Mouse (Mus musculus): ENCODE measurements around the gene Aifm1.
"Not testable (repeated sequence)": the region's sequence is repeated elsewhere in the genome, so short reads cannot be mapped to it uniquely, and the experiment has no call there.

Aifm1 gene

DNA sequence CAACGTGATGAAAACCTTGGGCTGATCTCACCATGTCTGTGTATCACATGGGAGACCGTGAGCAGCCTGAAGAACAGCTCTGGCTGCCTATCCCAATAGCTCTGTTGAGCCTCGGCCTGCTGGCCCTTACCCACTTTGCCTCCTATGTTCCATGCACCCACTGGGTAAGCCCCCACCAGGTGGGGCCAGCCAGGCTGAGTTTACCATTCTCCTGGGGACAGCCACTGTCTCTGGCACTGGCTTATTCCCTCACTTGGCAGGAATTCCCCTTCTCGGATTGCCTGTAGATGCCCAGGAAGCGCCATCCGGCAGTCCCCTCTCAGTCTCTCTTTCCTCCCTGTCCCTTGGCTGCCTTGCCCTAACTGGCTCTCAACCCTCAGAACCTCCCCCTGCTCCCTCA lies 56.4 kb downstream of the Aifm1 start:
- no peak for DNase-seq (ENCODE audit: low read depth)

GRCm38 (mm10) chrX:48455018-48455417 lies 58.3 kb downstream of the Aifm1 start:
- peak; percentile 48 for DNase-seq (ENCODE audit: low read depth)

DNA sequence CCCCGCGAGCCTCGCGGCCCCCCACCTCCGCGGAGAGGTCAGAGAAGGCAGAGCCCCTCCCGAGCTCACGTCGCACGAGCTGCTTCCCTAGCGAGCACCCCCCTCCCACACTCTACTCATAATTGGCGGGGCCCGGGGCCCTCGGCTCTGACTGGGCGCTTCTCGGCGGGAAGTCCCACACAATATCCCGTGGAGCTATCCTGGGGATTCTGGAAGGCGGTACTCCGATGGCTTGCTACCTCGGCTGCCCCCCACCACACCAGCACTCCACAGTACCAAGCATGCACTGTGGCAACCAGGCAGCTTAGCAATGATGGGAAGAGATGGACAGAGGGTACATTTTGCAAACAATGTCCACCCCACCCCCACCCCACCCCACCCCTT lies 58.9 kb downstream of the Aifm1 start:
- DNase-seq (ENCODE audit: low read depth), result no peak

DNA sequence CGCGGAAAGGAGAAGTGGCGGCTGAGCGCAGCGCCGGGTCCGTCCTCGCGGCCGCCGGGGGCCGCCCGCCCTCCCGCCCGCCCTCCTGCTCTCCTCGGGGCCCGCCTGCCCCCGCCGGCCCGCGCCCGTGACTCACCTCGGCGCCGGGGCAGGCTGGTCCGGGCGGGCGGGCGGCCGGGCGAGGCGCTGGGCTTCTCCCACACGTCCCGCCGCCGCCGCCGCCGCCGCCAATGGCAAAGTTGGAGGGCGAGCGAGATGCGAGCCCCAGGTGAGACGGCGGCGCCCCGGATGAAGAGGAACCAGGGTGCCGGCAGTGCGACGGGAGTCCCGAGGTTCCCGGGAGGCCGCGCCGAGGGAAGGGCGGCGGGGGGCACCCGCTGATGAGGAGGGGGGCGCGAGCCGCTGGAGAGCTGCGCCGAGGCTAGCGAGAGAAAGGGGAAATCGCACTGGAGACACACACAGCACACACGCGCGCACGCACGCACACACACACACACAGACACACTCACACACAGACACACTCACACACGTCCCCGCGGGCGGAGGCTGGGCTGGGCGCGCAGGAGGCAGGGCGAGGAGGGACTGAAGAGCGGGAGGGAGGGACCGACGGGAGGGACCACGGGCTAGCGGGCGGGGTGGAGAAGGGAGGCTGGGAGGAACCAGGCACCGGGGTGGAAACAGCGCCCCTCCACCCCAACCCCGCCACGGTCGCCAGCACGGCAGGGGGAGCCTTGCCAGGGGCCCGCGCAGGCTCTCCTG lies 59.4 kb downstream of the Aifm1 start:
- DNase-seq (ENCODE audit: low read depth), result peak; percentile 87

DNA sequence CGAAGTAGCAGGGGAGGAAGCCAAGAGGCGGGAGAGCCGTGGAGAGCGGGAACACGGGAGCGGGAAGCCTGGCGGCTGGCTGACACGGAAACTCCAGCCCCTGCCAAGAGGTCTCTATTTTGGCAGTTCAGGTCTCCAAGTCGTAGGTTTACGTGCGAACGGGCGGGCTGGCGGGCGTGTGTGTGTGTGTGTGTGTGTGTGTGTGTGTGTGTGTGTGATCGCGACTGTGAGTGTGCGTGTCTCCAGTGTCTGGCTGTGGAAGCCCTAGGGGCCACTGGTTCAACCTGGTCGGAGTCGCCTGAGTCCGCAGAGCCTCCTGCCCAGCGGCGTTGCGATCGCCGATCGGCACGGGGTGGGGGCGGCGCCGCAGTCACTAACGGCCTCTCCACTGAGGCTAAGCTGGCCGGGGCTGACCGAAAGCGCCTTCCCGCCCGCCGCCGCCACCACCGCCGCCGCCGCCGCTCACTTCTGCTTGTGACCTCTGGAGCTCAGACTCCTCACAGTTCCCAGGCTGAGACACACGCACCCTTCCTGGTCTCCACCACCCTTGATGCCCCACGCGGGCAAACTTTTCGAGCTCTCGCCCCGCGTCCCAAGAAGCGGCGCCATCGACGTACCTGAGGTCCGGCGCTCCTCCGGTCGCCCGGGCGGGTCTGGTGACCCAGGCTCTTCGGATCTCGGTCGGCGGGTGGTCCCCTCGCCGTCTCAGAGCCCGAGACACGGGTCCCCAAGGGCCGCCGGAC lies 60.3 kb downstream of the Aifm1 start:
- DNase-seq (ENCODE audit: low read depth), result peak; percentile 38

DNA sequence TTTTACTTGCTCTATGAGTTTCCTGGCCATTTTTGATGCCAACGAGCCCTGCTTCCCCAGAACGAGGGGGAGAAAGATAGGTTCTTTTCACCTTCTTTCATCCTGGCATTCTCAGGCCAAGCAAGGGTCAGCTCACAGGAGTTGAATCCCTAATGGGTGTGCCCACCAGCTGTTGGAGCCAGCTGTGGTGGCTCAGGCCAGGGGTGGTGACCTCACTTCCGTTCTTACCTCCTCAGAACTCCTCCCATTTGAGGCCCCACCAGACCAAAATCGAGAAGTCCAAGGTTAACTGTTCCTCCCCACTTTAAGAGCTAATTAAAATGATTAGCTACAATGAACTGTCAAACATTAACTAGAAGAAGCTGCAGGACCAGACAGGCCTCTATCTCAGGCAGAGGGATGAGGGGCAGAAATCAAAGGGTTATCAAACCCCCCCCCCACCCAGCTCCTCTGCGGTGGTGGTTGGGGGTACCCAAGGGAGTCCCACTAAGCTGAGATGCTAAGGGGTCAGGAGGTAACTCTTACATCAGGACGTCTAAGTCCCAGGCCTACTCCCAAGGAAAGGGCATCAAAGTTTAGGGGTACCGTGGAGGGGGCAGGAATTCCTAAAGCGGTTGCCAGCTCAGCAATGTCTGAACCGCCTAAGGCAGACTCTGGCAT lies 61.0 kb downstream of the Aifm1 start:
- DNase-seq (ENCODE audit: low read depth), result no peak

DNA sequence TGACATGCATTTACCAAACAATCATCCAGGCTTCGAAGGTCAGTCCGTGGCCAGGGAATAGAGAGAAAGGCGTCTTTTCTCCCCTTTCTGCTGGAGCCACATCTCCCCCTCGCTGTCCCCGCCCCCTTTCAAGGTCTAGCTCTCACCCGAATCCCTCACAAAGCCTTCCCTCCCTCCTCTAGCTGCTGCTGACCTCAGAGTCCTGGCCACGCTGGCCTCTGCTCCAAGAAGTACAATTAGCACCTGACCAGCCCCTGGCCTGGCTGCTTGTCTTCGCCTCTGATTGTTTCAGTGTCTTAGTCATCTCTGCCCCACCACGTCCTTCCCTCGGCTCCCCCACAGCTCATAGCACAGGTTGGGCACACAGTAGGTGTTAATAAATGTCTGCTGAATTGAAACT lies 63.7 kb downstream of the Aifm1 start:
- DNase-seq (ENCODE audit: low read depth), result no peak

DNA sequence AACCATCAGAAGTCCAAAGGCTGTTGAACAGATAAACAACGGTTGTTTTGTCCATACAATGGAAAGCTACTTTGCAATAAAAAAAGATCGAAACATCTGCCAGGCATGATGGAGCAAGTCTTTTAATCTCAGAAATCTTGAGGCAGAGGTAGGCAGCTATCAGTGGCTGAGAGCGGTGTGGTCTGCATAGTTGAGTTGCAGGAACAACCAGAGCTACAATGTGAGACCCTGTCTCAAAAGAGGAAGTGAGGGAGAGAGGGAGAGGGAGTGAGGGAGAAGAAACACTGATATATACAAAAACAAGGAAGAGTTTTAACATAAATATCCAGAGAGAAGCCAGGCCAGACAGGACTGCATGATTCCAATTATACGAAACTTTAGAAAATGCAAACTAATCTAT lies 68.7 kb downstream of the Aifm1 start:
- DNase-seq (ENCODE audit: low read depth), result no peak

DNA sequence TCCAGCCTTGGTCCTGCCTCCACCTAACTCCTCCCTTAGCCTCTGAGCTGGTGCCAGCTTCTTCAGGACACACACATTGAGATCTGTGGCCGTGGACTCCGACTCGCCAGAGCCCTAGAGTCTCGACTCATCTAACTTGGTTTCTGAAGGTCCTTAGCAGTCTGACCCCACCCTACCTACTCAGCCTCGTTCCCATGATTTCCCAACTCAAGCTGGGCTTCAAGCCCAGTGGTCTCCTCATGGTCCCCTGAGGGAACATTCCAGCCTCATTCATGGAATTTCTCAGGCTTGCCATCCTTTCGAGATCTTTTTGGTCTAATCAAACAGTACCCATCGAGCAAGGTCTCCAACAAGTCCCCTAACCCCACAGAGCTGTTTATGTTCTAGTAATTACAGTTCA lies 71.4 kb downstream of the Aifm1 start:
- no peak for DNase-seq (ENCODE audit: low read depth)

DNA sequence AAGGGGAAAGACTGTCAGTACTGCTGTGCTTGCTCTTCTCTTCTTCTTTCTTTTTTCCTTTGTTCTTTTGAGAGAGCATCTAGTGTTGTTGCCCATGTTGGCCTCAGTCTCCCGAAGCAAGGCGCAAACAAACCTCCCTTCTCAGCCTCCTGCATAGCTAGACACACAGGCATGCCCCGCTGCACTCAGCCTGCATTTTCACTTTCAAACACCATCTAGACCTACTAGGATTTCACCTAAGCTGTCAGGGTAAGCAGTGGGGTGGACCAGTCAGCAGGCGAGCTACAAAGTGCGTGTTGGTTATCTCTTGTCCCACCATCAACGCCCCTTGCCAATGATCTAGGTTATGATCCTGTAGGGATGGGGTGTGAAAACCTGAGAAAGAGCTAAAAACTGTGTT lies 71.8 kb downstream of the Aifm1 start:
- no peak for DNase-seq (ENCODE audit: low read depth)

DNA sequence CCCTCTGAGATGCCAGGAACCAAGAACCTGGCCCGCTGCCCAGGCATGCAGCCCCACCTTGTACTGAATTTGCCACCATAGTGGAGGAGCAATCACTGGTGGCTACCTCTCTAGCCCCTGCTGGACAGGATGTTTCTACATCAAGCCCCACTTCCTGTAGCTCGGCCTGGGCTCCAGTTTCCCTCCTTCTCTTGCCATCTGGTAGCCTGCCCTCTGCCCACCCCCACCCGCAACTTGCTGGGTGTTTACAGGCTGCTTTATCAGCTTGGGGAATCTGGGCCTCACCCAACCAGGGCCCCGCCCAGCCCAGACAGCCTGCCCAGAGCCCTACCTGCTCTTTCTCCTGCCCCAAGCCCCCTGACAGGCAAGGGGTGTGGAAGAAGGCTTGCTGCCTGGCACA lies 74.3 kb downstream of the Aifm1 start:
- no peak for DNase-seq (ENCODE audit: low read depth)

- not testable (repeated sequence) for DNase-seq (ENCODE audit: low read depth)
These were observed 77.3 kb downstream of the Aifm1 start for GRCm38 (mm10) chrX:48436082-48436481.

GRCm38 (mm10) chrX:48435477-48435900 lies 77.9 kb downstream of the Aifm1 start:
- no peak for DNase-seq (ENCODE audit: low read depth)

GRCm38 (mm10) chrX:48434251-48434650 lies 79.1 kb downstream of the Aifm1 start:
- DNase-seq (ENCODE audit: low read depth), result no peak

DNA sequence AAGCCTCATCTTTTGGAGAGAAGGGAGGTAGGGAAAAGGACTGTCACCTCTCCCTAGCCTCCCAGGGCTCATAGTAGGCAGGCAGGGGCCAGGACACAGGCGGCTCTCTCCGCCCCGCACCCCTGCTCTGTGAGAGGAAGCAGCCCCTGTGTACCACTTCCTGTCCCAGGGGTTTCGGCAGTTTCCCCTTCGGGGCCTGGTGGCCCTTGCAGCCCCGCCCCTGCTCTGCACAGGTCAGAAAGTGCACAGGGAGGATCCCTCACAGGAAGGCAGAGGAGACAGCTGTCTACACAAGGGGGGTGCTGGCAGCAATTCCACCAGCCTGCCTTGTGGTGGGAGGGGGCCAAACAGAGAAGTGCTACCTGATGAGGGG lies 79.8 kb downstream of the Aifm1 start:
- DNase-seq (ENCODE audit: low read depth), result peak; percentile 77

DNA sequence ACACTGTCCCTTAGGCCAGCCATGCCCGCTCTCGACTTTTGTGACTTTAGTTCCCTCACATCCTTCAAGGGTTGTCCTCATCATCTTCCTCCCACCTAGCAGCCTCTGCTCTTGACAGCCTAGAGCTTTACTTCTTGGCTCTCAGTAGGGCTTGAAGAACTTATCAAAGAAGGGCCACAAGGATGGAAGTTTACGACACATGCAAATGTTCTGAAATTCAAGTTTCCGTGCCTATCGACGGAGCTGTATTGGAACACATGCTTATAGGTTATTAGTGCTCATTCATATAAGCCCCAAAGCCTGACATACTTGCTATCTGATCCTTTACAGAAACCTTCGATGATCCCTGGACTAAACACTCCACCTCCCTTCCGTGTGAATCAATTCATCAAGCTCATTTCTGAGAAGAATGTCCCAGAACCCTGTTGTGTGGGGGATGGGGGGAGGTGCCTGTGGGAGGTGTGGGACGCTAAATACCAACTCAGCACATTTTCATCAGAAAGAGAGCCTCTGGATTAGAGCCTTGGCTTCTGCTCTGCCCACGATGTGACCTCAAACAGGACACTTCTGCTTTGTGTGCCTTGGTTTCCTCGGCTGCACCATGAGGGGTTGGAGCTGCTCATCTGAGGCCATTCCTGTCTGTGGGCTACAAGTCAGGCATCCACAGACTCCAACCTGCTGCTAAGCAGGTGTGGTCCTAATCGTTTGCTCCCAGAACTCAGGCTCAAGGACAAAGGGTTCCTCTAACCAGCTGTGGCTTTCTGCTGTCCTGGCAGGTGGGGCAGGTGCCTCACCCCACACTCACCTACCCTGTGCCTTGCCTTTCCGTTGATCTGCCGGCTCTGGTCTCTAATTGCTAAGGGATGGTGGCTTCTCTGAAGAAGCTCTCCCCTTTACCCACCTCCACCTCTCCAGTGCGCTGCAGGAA lies 80.5 kb downstream of the Aifm1 start:
- no peak for DNase-seq (ENCODE audit: low read depth)

DNA sequence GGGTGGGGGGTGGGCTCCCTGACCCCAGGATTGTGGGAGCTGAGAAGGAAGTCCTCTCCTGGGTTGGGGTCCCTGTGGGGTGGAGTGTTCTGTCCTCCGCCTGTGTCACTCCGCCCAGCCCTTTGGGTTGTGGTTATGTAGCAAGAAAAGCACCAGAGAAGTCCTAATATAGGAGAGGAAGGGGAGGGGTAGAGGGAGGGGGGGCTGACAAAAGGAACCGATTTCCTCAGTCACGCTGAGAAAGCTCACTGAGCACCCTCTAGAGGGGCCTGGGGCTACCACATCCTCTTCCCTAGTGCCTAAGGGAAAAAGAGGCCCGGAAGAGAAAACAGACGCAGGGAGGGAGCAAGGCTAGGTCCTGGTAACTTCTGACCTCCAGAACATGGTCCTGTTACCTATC lies 83.8 kb downstream of the Aifm1 start:
- peak; percentile 69 for DNase-seq (ENCODE audit: low read depth)

DNA sequence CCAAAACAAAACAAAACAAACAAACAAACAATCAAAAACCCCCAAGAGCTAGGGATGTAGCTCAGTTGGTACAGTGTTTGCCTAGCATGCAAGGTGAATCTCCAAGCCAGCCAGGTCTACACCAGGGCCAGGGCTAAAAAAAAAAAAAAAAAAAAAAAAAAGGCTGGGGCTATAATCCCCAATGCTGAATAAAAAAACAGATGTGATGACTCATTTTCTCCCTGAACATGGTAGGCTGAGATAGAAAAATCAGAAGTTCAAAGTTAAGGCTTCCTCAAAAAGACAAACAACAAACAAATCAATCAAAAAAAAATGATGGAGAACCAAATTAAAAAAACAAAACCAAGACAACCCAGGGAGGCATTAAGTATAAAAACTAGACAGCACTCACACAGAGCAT lies 84.3 kb downstream of the Aifm1 start:
- peak; percentile 29 for DNase-seq (ENCODE audit: low read depth)

- DNase-seq (ENCODE audit: low read depth), result peak; percentile 28
These were observed 84.7 kb downstream of the Aifm1 start for GRCm38 (mm10) chrX:48428642-48429041.

DNA sequence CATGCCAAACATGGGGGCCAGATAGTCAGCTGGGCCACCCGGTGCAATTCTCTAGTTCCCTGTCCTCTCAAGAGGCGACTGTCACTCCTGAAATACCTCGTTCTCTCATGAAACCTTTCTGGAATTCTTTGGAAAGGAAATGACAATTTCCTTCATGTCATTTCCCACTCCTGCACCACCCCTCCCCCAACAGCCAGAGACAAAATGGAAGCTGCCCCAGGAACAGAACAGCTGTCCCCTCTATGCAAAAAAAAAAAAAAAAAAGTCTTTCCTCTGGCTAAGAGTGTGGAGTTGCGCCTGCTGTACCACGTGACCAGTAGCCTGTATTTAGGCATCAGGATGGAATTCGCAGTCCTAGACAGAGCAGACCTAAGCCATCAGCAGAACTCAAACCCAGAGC lies 85.1 kb downstream of the Aifm1 start:
- DNase-seq (ENCODE audit: low read depth), result no peak

GRCm38 (mm10) chrX:48425280-48425679 lies 88.1 kb downstream of the Aifm1 start:
- peak; percentile 48 for DNase-seq (ENCODE audit: low read depth)
